Mouse (Mus musculus) neural tube, embryonic 15.5 days (tissue): ENCODE data around the gene Lztr1. TPM values are rescaled to one million over a fixed set of nuclear protein-coding genes. Genes with fewer than 3 reads are reported as not detected.
A peak's percentile ranks its signal among the peaks of the same experiment; 100 is the strongest.
"Not testable (repeated sequence)": the region's sequence is repeated elsewhere in the genome, so short reads cannot be mapped to it uniquely, and the experiment has no call there.

ENCODE experiments used
- ATAC-seq: fragments of 200-750 bp; cut with Nextera tagmentation; 2 replicates; pipeline ENCODE4 v1.8.0; 2017; ENCODE audit warnings: mild to moderate bottlenecking, moderate TSS enrichment, moderate library complexity; ENCODE audit not compliant: low FRiP score
- H3K27ac ChIP-seq: fragments of 300-500 bp; sonication (generic); replicated peaks from 2 replicates; pipeline ENCODE4 v1.5.1; 2015; ENCODE audit warnings: mild to moderate bottlenecking, inconsistent platforms
- H3K27me3 ChIP-seq: fragments of 300-500 bp; sonication (generic); replicated peaks from 2 replicates; pipeline ENCODE4 v1.6.1; 2015; ENCODE audit warnings: inconsistent platforms
- H3K36me3 ChIP-seq: fragments of 300-500 bp; sonication (generic); 2 replicates; pipeline ENCODE4 v1.6.1; 2015; ENCODE audit warnings: inconsistent platforms
- H3K4me1 ChIP-seq: fragments of 300-500 bp; sonication (generic); 2 replicates; pipeline ENCODE4 v1.6.1; 2015; ENCODE audit warnings: inconsistent platforms
- H3K4me2 ChIP-seq: fragments of 300-500 bp; sonication (generic); 2 replicates; pipeline ENCODE4 v1.6.1; 2015; ENCODE audit warnings: inconsistent platforms, mild to moderate bottlenecking, moderate library complexity
- H3K4me3 ChIP-seq: fragments of 300-500 bp; sonication (generic); replicated peaks from 2 replicates; pipeline ENCODE4 v1.5.1; 2015; ENCODE audit warnings: mild to moderate bottlenecking, inconsistent platforms
- H3K9ac ChIP-seq: fragments of 300-500 bp; sonication (generic); replicated peaks from 2 replicates; pipeline ENCODE4 v1.6.1; 2015; ENCODE audit warnings: mild to moderate bottlenecking, inconsistent platforms
- H3K9me3 ChIP-seq: fragments of 300-500 bp; sonication (generic); replicated peaks from 2 replicates; pipeline ENCODE4 v1.6.1; 2016; ENCODE audit warnings: inconsistent platforms
- WGBS: fragments of 180-500 bp; shearing (Covaris S2); methylation state at CpG from one replicate; pipeline ENCODE4 v1.1.7; 2015; ENCODE audit warnings: mixed read lengths; 5-methylcytosine and 5-hydroxymethylcytosine counted together
- polyA plus RNA-seq: library from polyadenylated mRNA; unstranded; fragments of >200 nt; fragmentation: Nextera tagmentation; extraction: Ambion mirVana; gene quantifications from 2 replicates; pipeline ENCODE4 v1.2.1, GENCODE M21; 2015

Gene Lztr1
- polyA plus RNA-seq, 1 experiment from 2014 or later: 129 TPM

DNA sequence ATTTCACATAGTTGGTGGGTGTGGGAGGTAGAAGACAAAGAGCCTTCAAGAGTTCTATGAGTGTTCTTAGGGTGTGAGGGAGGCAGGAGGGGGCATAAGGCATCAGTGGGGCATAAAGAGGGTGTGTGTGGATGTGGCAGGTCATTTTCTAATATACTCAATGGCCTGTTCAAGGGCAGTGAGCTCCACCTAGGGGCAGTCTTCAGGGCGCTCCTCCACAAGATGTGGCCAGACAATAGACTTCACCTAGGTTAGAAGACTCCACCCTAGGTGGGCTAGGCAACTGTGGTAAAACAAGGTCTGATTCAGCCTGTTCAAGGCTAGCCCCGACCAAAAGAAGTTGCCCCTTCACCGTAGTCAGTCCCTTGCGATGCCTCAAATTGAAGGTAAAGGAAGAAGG, 23.8 kb downstream of the Lztr1 start:
- ATAC-seq: no peak
- H3K27ac ChIP-seq: no peak overlapping the region
- no peak overlapping the region for H3K4me3 ChIP-seq
- H3K9ac ChIP-seq: no peak overlapping the region
- no peaks in the 10 kb centered on the region for H3K9me3 ChIP-seq
- peaks cover 19% of the 10 kb centered on the region for H3K36me3 ChIP-seq
- WGBS: 67% methylated on average over 4 of the region's 4 CpGs
- H3K4me2 ChIP-seq: peak overlapping the region; percentile 95; the same call in 1 of the 2 replicates
- no peaks in the 10 kb centered on the region; the same call in 1 of the 2 replicates for H3K27me3 ChIP-seq
- peaks cover 29% of the 10 kb centered on the region for H3K4me1 ChIP-seq

GRCm38 (mm10) chr16:17532676-17533329, 24.3 kb downstream of the Lztr1 start:
- no peak for ATAC-seq
- Histone ChIP-seq H3K4me1 (peaks cover 29% of the 10 kb centered on the region), H3K36me3 (peaks cover 14% of the 10 kb centered on the region), H3K9ac (no peak overlapping the region), H3K4me2 (no peak overlapping the region), H3K9me3 (no peaks in the 10 kb centered on the region), H3K4me3 (no peak overlapping the region), H3K27me3 (no peaks in the 10 kb centered on the region; the same call in 1 of the 2 replicates), H3K27ac (no peak overlapping the region)
- WGBS: 69% methylated on average over 14 of the region's 14 CpGs

GRCm38 (mm10) chr16:17536584-17536983, 28.1 kb downstream of the Lztr1 start:
- no peaks in the 10 kb centered on the region for H3K9me3 ChIP-seq
- no peak overlapping the region for H3K27ac ChIP-seq
- WGBS: 96% methylated on average over 3 of the region's 3 CpGs
- H3K4me3 ChIP-seq: no peak overlapping the region
- no peak for ATAC-seq
- H3K27me3 ChIP-seq: no peaks in the 10 kb centered on the region; the same call in 1 of the 2 replicates
- H3K9ac ChIP-seq: no peak overlapping the region
- no peaks in the 10 kb centered on the region for H3K36me3 ChIP-seq
- no peak overlapping the region for H3K4me2 ChIP-seq
- H3K4me1 ChIP-seq: peaks cover 9% of the 10 kb centered on the region

GRCm38 (mm10) chr16:17542632-17543031, 34.1 kb downstream of the Lztr1 start:
- no peak overlapping the region for H3K4me2 ChIP-seq
- no peak overlapping the region for H3K27ac ChIP-seq
- no peaks in the 10 kb centered on the region for H3K27me3 ChIP-seq
- H3K4me3 ChIP-seq: no peak overlapping the region
- H3K36me3 ChIP-seq: no peaks in the 10 kb centered on the region
- 86% methylated on average over 2 of the region's 2 CpGs for WGBS
- no peaks in the 10 kb centered on the region for H3K9me3 ChIP-seq
- ATAC-seq: no peak
- H3K9ac ChIP-seq: no peak overlapping the region
- H3K4me1 ChIP-seq: no peaks in the 10 kb centered on the region

DNA sequence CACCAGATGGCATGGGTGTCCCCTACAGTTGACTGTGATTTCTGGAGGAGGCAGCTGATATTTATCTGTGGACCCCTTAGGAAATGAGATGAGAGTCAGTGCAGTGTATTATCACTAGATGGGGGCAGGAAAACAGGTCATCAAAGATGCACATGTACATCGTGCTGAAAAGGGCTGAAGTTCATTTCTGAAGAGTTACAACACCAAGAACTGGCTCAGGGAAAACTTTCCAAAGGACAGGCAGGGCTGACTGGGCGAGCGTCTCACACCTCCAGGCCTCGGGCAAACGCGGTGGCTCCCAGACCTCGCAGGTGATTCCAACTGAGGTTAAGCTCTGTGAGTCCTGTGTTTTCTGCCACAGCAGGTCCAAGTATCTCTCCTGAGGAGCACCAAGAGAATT, 44.3 kb downstream of the Lztr1 start:
- Histone ChIP-seq H3K9me3 (no peaks in the 10 kb centered on the region), H3K4me2 (no peak overlapping the region), H3K4me1 (peaks cover 11% of the 10 kb centered on the region), H3K36me3 (no peaks in the 10 kb centered on the region), H3K27ac (no peak overlapping the region), H3K4me3 (no peak overlapping the region), H3K27me3 (no peaks in the 10 kb centered on the region), H3K9ac (no peak overlapping the region)
- no peak for ATAC-seq
- 87% methylated on average over 7 of the region's 7 CpGs for WGBS

- H3K4me3 ChIP-seq: peak overlapping the region; percentile 20
- H3K9ac ChIP-seq: no peak overlapping the region
- no peaks in the 10 kb centered on the region for H3K36me3 ChIP-seq
- H3K4me1 ChIP-seq: peaks cover 21% of the 10 kb centered on the region
- 4% methylated on average over 18 of the region's 18 CpGs for WGBS
- ATAC-seq: peak; percentile 87
- H3K4me2 ChIP-seq: peak overlapping the region; percentile 54
- peak overlapping the region; percentile 65; the same call in 1 of the 2 replicates for H3K27ac ChIP-seq
- peaks cover under 1% of the 10 kb centered on the region; the same call in 1 of the 2 replicates for H3K27me3 ChIP-seq
- no peaks in the 10 kb centered on the region for H3K9me3 ChIP-seq
These were observed 45.6 kb downstream of the Lztr1 start for GRCm38 (mm10) chr16:17553910-17554685.

- H3K27me3 ChIP-seq, H3K9me3 ChIP-seq, H3K4me3 ChIP-seq, H3K9ac ChIP-seq, ATAC-seq, H3K36me3 ChIP-seq, H3K27ac ChIP-seq: not testable (repeated sequence)
- H3K4me1 ChIP-seq: peaks cover 24% of the 10 kb centered on the region
- H3K4me2 ChIP-seq: peak overlapping the region; percentile 54
- 14% methylated on average over 4 of the region's 4 CpGs for WGBS
These were observed 46.2 kb downstream of the Lztr1 start for GRCm38 (mm10) chr16:17554702-17555101.

- H3K27me3 ChIP-seq: peaks cover 19% of the 10 kb centered on the region; the same call in 1 of the 2 replicates
- H3K4me1 ChIP-seq: peaks cover 30% of the 10 kb centered on the region
- H3K4me2 ChIP-seq: no peak overlapping the region
- no peaks in the 10 kb centered on the region for H3K36me3 ChIP-seq
- no peak overlapping the region for H3K4me3 ChIP-seq
- WGBS: 91% methylated on average over 4 of the region's 4 CpGs
- H3K27ac ChIP-seq: no peak overlapping the region
- no peak overlapping the region for H3K9ac ChIP-seq
- ATAC-seq: no peak
- no peaks in the 10 kb centered on the region for H3K9me3 ChIP-seq
These were observed 47.7 kb downstream of the Lztr1 start for GRCm38 (mm10) chr16:17556180-17556579.

GRCm38 (mm10) chr16:17556907-17557306, 48.4 kb downstream of the Lztr1 start:
- Histone ChIP-seq H3K27me3 (peaks cover 24% of the 10 kb centered on the region; the same call in 1 of the 2 replicates), H3K27ac (no peak overlapping the region), H3K9me3 (no peaks in the 10 kb centered on the region), H3K9ac (no peak overlapping the region), H3K36me3 (no peaks in the 10 kb centered on the region), H3K4me1 (peaks cover 37% of the 10 kb centered on the region), H3K4me3 (no peak overlapping the region), H3K4me2 (no peak overlapping the region)
- 62% methylated on average over 4 of the region's 4 CpGs for WGBS
- no peak for ATAC-seq

DNA sequence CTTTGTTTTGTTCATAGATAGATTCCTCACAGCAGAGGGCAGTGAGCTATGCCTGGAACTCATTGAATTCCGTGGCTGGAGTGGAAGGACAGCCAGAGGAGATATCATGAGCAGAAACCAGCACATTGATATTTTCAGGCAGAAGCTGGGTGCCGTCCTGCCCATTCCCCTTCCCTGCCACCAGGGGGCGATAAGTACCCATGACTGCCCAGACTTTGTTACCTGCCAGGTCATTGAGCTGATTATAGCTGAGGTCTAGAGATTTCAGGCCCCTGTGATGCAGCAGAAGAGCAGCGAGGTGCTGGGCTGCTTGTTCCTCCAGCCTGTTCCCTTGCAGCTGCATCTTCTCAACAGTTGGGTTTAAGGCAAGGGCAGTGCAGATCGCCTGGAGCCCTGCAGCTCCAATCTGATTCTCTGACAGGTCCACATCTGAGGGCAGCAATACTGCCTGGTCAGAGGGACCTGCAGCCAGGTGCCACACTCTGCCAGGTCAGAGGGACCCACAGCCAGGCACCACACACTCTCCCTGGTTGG, 49.5 kb downstream of the Lztr1 start:
- Histone ChIP-seq H3K4me2 (peak overlapping the region; percentile 17; the same call in 1 of the 2 replicates), H3K36me3 (no peaks in the 10 kb centered on the region), H3K27me3 (peaks cover 29% of the 10 kb centered on the region; the same call in 1 of the 2 replicates), H3K9me3 (no peaks in the 10 kb centered on the region), H3K4me1 (peaks cover 40% of the 10 kb centered on the region), H3K9ac (no peak overlapping the region), H3K27ac (no peak overlapping the region), H3K4me3 (no peak overlapping the region)
- 0 out of 2 replicates have a peak, but pooled peaks have one; percentile 12 for ATAC-seq
- 5% methylated on average over 5 of the region's 5 CpGs for WGBS

DNA sequence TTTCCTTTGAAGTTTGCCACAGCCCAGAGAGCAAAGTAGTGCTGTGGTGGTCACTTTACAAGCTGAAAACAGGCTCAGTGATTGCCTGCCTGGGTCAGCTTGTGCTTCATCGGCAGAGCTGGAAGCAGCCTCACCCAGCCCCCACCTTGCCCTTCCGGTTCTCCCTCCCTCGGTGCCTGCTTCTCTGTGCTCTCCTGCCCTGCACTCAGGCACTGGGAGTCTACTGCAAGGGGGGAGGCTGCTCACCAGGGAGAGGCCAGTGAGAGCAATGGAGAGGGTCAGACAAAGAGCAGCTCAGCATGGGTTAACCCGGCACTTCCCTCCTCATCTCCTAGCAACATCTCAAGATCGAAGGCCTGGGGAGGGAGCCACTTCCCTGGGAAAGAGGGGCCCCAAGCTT, 50.3 kb downstream of the Lztr1 start:
- 1% methylated on average over 5 of the region's 5 CpGs for WGBS
- Histone ChIP-seq H3K27me3 (peaks cover 29% of the 10 kb centered on the region; the same call in 1 of the 2 replicates), H3K4me2 (peak overlapping the region; percentile 17), H3K9me3 (no peaks in the 10 kb centered on the region), H3K36me3 (no peaks in the 10 kb centered on the region), H3K9ac (0 out of 2 replicates have a peak overlapping the region, but pooled peaks have one; percentile 17), H3K27ac (no peak overlapping the region), H3K4me1 (peaks cover 36% of the 10 kb centered on the region), H3K4me3 (no peak overlapping the region)
- ATAC-seq: no peak
